Comparison of ENCODE assay signal across 8 mouse cellular contexts in the genomic region with DNA sequence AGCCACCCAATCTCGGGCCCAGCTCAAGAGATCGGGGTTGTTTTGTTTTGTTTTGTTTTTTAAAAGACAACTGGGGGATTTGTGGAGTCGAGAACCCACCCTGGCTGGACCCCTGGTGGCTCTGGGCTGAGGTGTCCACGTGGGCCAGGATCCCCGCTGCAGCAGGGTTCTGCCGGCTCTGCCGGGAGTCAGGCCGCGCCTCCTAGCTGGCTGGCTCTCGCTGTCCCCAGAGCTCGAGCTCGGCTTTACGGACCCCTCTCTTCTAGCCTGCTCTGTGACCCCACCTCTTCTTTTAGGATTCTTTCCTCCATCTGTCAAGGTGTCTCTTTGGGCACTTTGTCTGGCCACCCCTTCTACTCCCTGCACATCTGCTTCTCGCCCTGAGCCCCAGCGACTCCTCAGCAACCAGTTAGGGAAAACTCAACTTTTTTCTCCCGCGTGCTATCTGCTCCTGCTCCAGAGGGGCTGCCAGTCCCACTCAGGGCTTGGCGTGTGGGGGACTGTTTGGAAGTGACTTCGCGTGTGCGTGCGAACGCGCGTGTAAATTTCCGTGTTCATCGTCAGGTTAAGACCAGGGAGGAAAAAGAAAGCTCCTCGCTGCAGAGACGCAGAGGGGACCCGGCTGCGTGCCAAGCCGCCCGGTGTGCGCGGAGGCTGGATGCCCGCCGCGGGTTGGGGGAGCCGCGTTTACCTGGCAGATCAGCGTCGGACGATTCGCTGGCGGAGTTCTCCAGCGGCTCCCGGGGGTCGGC. TPM values are rescaled to one million over a fixed set of nuclear protein-coding genes. Genes with fewer than 3 reads are reported as not detected.
A peak's percentile ranks its signal among the peaks of the same experiment; 100 is the strongest.
DNase-seq lines count a peak whose midpoint lies in the region; ATAC-seq lines count a peak whose summit lies in the region.
"Had no signal": no experiment of that assay in that cellular context is flagged by ENCODE, and none has a peak within 500 bp of the region (broad histone marks: within the 10 kb centered on the region; RNA-seq: fewer than 3 reads in every experiment).

No protein-coding gene starts in this region.

- peak overlapping the region; percentile 30; the same call in 1 of the 2 replicates for H3K9ac ChIP-seq in heart, embryonic 14.5 days (ENCODE audit: low read length)
- peak overlapping the region; percentile 94 for H3K9ac ChIP-seq in limb, embryonic 13.5 days

- DNase-seq in thymus, postnatal 4 days = peak; percentile 34
- no peak for DNase-seq in thymus, postnatal 36 days
- DNase-seq in left cerebral cortex, postnatal 25 days (ENCODE audit: low spot score in 2 of 2) = no peak
- DNase-seq in cerebellum, adult 18-20 months = no peak

- no peak overlapping the region for H3K27ac ChIP-seq in heart, embryonic 14.5 days (replicated peaks in 1 of 2; ENCODE audit: control insufficient read depth in 1 of 2, insufficient read depth in 1 of 2, low read depth in 2 of 2, low read length in 2 of 2)
- peak overlapping the region; percentile 95 for H3K27ac ChIP-seq in limb, embryonic 13.5 days

- no peak for ATAC-seq in heart, embryonic 14.5 days (ENCODE audit: insufficient number of reproducible peaks, insufficient read depth, low FRiP score, low read depth)
- no peak; the same call in 1 of the 2 replicates for ATAC-seq in limb, embryonic 13.5 days (ENCODE audit: low FRiP score, low read depth)
- no peak for ATAC-seq in frontal cortex, adult (ENCODE audit: low TSS enrichment)

- no peaks in the 10 kb centered on the region for H3K9me3 ChIP-seq in heart, embryonic 14.5 days (ENCODE audit: control insufficient read depth, low read length)
- no peaks in the 10 kb centered on the region for H3K9me3 ChIP-seq in limb, embryonic 13.5 days

- intact Hi-C loops in left cerebral cortex, postnatal 25 days (cut with DNase I) = no loop called here

- no peaks in the 10 kb centered on the region for H3K36me3 ChIP-seq in heart, embryonic 14.5 days (ENCODE audit: control insufficient read depth, insufficient read depth, low read length)
- H3K36me3 ChIP-seq in limb, embryonic 13.5 days = peaks cover 8% of the 10 kb centered on the region

- H3K4me3 ChIP-seq in heart, embryonic 14.5 days (ENCODE audit: control insufficient read depth in 1 of 2, insufficient read depth in 1 of 2, low read depth in 1 of 2, low read length in 2 of 2) = peak overlapping the region; percentile 20 to 31
- peak overlapping the region; percentile 67 for H3K4me3 ChIP-seq in limb, embryonic 13.5 days

- H3K27me3 ChIP-seq in heart, embryonic 14.5 days (ENCODE audit: control insufficient read depth, insufficient read depth, low read length) = peaks cover 90% of the 10 kb centered on the region
- peaks cover 82% of the 10 kb centered on the region for H3K27me3 ChIP-seq in limb, embryonic 13.5 days

- H3K4me2 ChIP-seq in heart, embryonic 14.5 days (ENCODE audit: low read length) = peak overlapping the region; percentile 58
- peak overlapping the region; percentile 71 for H3K4me2 ChIP-seq in limb, embryonic 13.5 days (replicated peaks)

- peaks cover 3 to 21% of the 10 kb centered on the region in 2 experiments; a peak in 3 of 4 replicates for H3K4me1 ChIP-seq in heart, embryonic 14.5 days (ENCODE audit: control insufficient read depth in 2 of 2, insufficient read depth in 2 of 2, low read length in 2 of 2)
- peaks cover 41% of the 10 kb centered on the region for H3K4me1 ChIP-seq in limb, embryonic 13.5 days

- under 1% methylated on average over 47 of the region's 48 CpGs for WGBS in heart, embryonic 14.5 days
- under 1% methylated on average over 47 of the region's 48 CpGs for WGBS in limb, embryonic 13.5 days

RNA-seq across cellular contexts. Expression of gene Pitx1, which starts 5.7 kb away (rescaled TPM):
- 0.09 TPM in 1 of 2 replicates, not detected in the other for polyA plus RNA-seq in heart, embryonic 14.5 days (2014; fragmentation: Nextera tagmentation; extraction: Ambion mirVana)
- 88.9 and 109 TPM in 2 replicates for polyA plus RNA-seq in limb, embryonic 13.5 days (2015; fragmentation: Nextera tagmentation; extraction: Ambion mirVana)
- not detected for total RNA-seq in left cerebral cortex, postnatal 25 days (2021)
- total RNA-seq: adrenal gland, postnatal 36 days had no signal

RNA-seq across cellular contexts. Expression of gene Catsper3, which starts 45.9 kb away (rescaled TPM):
- polyA plus RNA-seq in heart, embryonic 14.5 days (2014; fragmentation: Nextera tagmentation; extraction: Ambion mirVana) = not detected in 2 replicates
- polyA plus RNA-seq in limb, embryonic 13.5 days (2015; fragmentation: Nextera tagmentation; extraction: Ambion mirVana) = 0.14 TPM in 1 of 2 replicates, not detected in the other
- total RNA-seq in left cerebral cortex, postnatal 25 days (2021) = under 1 TPM; 0.34 to 0.53 TPM

Comparison
In these comparisons a context has a peak if more than half of its experiments do, and no peak if none do; other contexts are left out.
1. RNA of gene Pitx1, which starts 5.7 kb away (polyA plus RNA-seq): 88.9 to 109 TPM in limb, embryonic 13.5 days; 0.09 TPM in heart, embryonic 14.5 days; every median in the first group is over 10 times any median in the second.